9 mouse cellular contexts compared by ENCODE assay signal in genomic region chr13:21260289-21260688, GRCm38 (mm10). TPM values are rescaled to one million over a fixed set of nuclear protein-coding genes. Genes with fewer than 3 reads are reported as not detected.
DNase-seq lines count a peak whose midpoint lies in the region; ATAC-seq and TF ChIP-seq lines count a peak whose summit lies in the region.
"Had no signal": no experiment of that assay in that cellular context is flagged by ENCODE, and none has a peak within 500 bp of the region (broad histone marks: within the 10 kb centered on the region; RNA-seq: fewer than 3 reads in every experiment).

No protein-coding gene starts in this region.

- H3K4me2 ChIP-seq in forebrain, embryonic 14.5 days (ENCODE audit: low read length), result peak overlapping the region; percentile 59
- peak overlapping the region; percentile 47 for H3K4me2 ChIP-seq in limb, embryonic 14.5 days (replicated peaks; ENCODE audit: low read depth, low read length, severe bottlenecking)

- WGBS in forebrain, embryonic 14.5 days, result 11% methylated on average over 5 of the region's 5 CpGs
- WGBS in limb, embryonic 14.5 days, result 15% methylated on average over 5 of the region's 5 CpGs

- TF ChIP-seq POLR2A in limb, embryonic 14.5 days (IDR thresholded peaks at IDR 0.05; ENCODE audit: borderline replicate concordance, extremely low read depth, insufficient read depth, insufficient read length), result no peak

- peaks cover 51% of the 10 kb centered on the region for H3K4me1 ChIP-seq in megakaryocyte, embryonic 14.5 days
- peaks cover 2% of the 10 kb centered on the region; the same call in 1 of the 2 replicates for H3K4me1 ChIP-seq in forebrain, embryonic 14.5 days (ENCODE audit: control insufficient read depth, insufficient read depth, low read length)
- H3K4me1 ChIP-seq in limb, embryonic 14.5 days (ENCODE audit: control insufficient read depth, insufficient read depth, low read length), result 0 out of 2 replicates have a peak, but pooled peaks cover 7% of the 10 kb centered on the region

- H3K27ac ChIP-seq in forebrain, embryonic 14.5 days (ENCODE audit: low read depth, low read length), result no peak overlapping the region
- H3K27ac ChIP-seq in limb, embryonic 14.5 days (replicated peaks; ENCODE audit: low read depth, low read length), result no peak overlapping the region

- peak overlapping the region; percentile 58; the same call in 1 of the 2 replicates for H3K9ac ChIP-seq in forebrain, embryonic 14.5 days (ENCODE audit: low read length)
- H3K9ac ChIP-seq in limb, embryonic 14.5 days (ENCODE audit: low read depth, low read length, severe bottlenecking), result 0 out of 2 replicates have a peak overlapping the region, but pooled peaks have one; percentile 38

- H3K27me3 ChIP-seq in megakaryocyte, embryonic 14.5 days (replicated peaks), result peaks cover 51% of the 10 kb centered on the region
- no peaks in the 10 kb centered on the region; the same call in 1 of the 2 replicates for H3K27me3 ChIP-seq in forebrain, embryonic 14.5 days (replicated peaks; ENCODE audit: control insufficient read depth, insufficient read depth, low read length)
- peaks cover 9% of the 10 kb centered on the region; the same call in 1 of the 2 replicates for H3K27me3 ChIP-seq in limb, embryonic 14.5 days (ENCODE audit: control insufficient read depth, insufficient read depth, low read length)

- peak overlapping the region; percentile 90 for H3K4me3 ChIP-seq in megakaryocyte, embryonic 14.5 days (replicated peaks)
- H3K4me3 ChIP-seq in forebrain, embryonic 14.5 days (ENCODE audit: low read depth, low read length), result peak overlapping the region; percentile 53
- H3K4me3 ChIP-seq in limb, embryonic 14.5 days (replicated peaks; ENCODE audit: low read length), result peak overlapping the region; percentile 39

- no peaks in the 10 kb centered on the region for H3K36me3 ChIP-seq in megakaryocyte, embryonic 14.5 days (replicated peaks; ENCODE audit: low read length)
- no peaks in the 10 kb centered on the region for H3K36me3 ChIP-seq in forebrain, embryonic 14.5 days (ENCODE audit: control insufficient read depth, insufficient read depth, low read length)
- H3K36me3 ChIP-seq in limb, embryonic 14.5 days (ENCODE audit: control insufficient read depth, insufficient read depth, low read length), result no peaks in the 10 kb centered on the region

- ATAC-seq in megakaryocyte, adult 5-6 weeks (ENCODE audit: poor library complexity, severe bottlenecking), result no peak
- peak; percentile 21 for ATAC-seq in forebrain, embryonic 14.5 days
- ATAC-seq in limb, embryonic 14.5 days (ENCODE audit: low FRiP score, low read depth), result no peak

- no peak for DNase-seq in forebrain, embryonic 14.5 days (ENCODE audit: low spot score)
- no peak for DNase-seq in limb, embryonic 14.5 days (ENCODE audit: low spot score)
- no peak for DNase-seq in thymus, adult 18-20 months
- no peak for DNase-seq in thymus, postnatal 4 days
- no peak for DNase-seq in T-cell, adult 2 months (ENCODE audit: low spot score)
- DNase-seq: lung, postnatal 10 days had no signal

- H3K9me3 ChIP-seq in megakaryocyte, embryonic 14.5 days, result peaks cover 7% of the 10 kb centered on the region; the same call in 1 of the 2 replicates
- H3K9me3 ChIP-seq in forebrain, embryonic 14.5 days (replicated peaks; ENCODE audit: control insufficient read depth, low read length), result no peaks in the 10 kb centered on the region
- no peaks in the 10 kb centered on the region for H3K9me3 ChIP-seq in limb, embryonic 14.5 days (ENCODE audit: control insufficient read depth, low read length)

RNA-seq across cellular contexts. Expression of gene Gpx5, which starts 32.2 kb away (rescaled TPM):
- not detected in 2 replicates for polyA plus RNA-seq in megakaryocyte, embryonic 14.5 days (2012; ENCODE audit: insufficient read depth, low replicate concordance)
- total RNA-seq in megakaryocyte, adult 5-6 weeks (2015), result not detected in 2 replicates
- not detected in 2 replicates for total RNA-seq in megakaryocyte, adult 5-6 weeks (2017)
- polyA plus RNA-seq in forebrain, embryonic 14.5 days (2014; fragmentation: Nextera tagmentation; extraction: Ambion mirVana), result not detected in 2 replicates
- 0.05 and 0.29 TPM in 2 replicates for polyA plus RNA-seq in limb, embryonic 14.5 days (2012; rRNA removed)
- polyA plus RNA-seq in limb, embryonic 14.5 days (2014; fragmentation: Nextera tagmentation; extraction: Ambion mirVana), result not detected in 2 replicates
- polyA plus RNA-seq: frontal cortex, adult 2 months had no signal

RNA-seq across cellular contexts. Expression of gene Gpx6, which starts 51.6 kb away (rescaled TPM):
- not detected in 2 replicates for polyA plus RNA-seq in megakaryocyte, embryonic 14.5 days (2012; ENCODE audit: insufficient read depth, low replicate concordance)
- not detected in 2 replicates for total RNA-seq in megakaryocyte, adult 5-6 weeks (2015)
- not detected in 2 replicates for total RNA-seq in megakaryocyte, adult 5-6 weeks (2017)
- polyA plus RNA-seq in forebrain, embryonic 14.5 days (2014; fragmentation: Nextera tagmentation; extraction: Ambion mirVana), result not detected in 2 replicates
- 0.19 and 0.27 TPM in 2 replicates for polyA plus RNA-seq in limb, embryonic 14.5 days (2012; rRNA removed)
- 0.35 and 0.63 TPM in 2 replicates for polyA plus RNA-seq in limb, embryonic 14.5 days (2014; fragmentation: Nextera tagmentation; extraction: Ambion mirVana)

Comparison
In these comparisons a context has a peak if more than half of its experiments do, and no peak if none do; other contexts are left out.
1. H3K4me3 ChIP-seq: peak in every context shown above with its lines; median percentile 90 in megakaryocyte, embryonic 14.5 days; 53 in forebrain, embryonic 14.5 days; 39 in limb, embryonic 14.5 days.